Mouse (Mus musculus): Measurements from ENCODE around the gene Aldh5a1. TPM values are rescaled to one million over a fixed set of nuclear protein-coding genes. Genes with fewer than 3 reads are reported as not detected.

The Aldh5a1 gene
- total RNA-seq, 2 experiments from 2014 or later, result 24.4 to 25.6 TPM

GRCm38 (mm10) chr13:24938683-24939082 lies 1.2 kb upstream of the Aldh5a1 start:
- intact Hi-C loops (cut with DNase I), result loop anchor here (10.0 kb wide), 1 partner anchor 176 kb away; no protein-coding TSS in a partner anchor
- no peak for DNase-seq (ENCODE audit: low spot score)

- no peak for DNase-seq (ENCODE audit: low spot score)
- intact Hi-C loops (cut with DNase I), result loop anchor here (10.0 kb wide), 1 partner anchor 177 kb away; no protein-coding TSS in a partner anchor
These were observed 342 bp upstream of the Aldh5a1 start for GRCm38 (mm10) chr13:24937839-24938166.

GRCm38 (mm10) chr13:24936772-24937107 lies 721 bp downstream of the Aldh5a1 start:
- DNase-seq (ENCODE audit: low spot score), result no peak
- intact Hi-C loops (cut with DNase I), result loop anchor here (10.0 kb wide), 1 partner anchor 178 kb away; no protein-coding TSS in a partner anchor

GRCm38 (mm10) chr13:24933199-24933598 lies 4.3 kb downstream of the Aldh5a1 start:
- DNase-seq (ENCODE audit: low spot score), result no peak
- intact Hi-C loops (cut with DNase I), result loop anchor here (10.0 kb wide), 1 partner anchor 182 kb away; no protein-coding TSS in a partner anchor

GRCm38 (mm10) chr13:24930591-24930990 lies 6.9 kb downstream of the Aldh5a1 start:
- no peak for DNase-seq (ENCODE audit: low spot score)
- intact Hi-C loops (cut with DNase I), result loop anchor here (10.0 kb wide), 1 partner anchor 184 kb away; no protein-coding TSS in a partner anchor

- DNase-seq (ENCODE audit: low spot score), result no peak
- intact Hi-C loops (cut with DNase I), result loop anchor here (10.0 kb wide), 1 partner anchor 199 kb away; no protein-coding TSS in a partner anchor
These were observed 13.5 kb downstream of the Aldh5a1 start for GRCm38 (mm10) chr13:24923991-24924390.

GRCm38 (mm10) chr13:24921281-24921680 lies 16.2 kb downstream of the Aldh5a1 start:
- DNase-seq (ENCODE audit: low spot score), result no peak
- intact Hi-C loops (cut with DNase I), result loop anchor here (2.0 to 10.0 kb wide), 2 partner anchors 196 to 438 kb away; no protein-coding TSS in a partner anchor

- no peak for DNase-seq (ENCODE audit: low spot score)
- intact Hi-C loops (cut with DNase I), result loop anchor here (2.0 to 10.0 kb wide), 2 partner anchors 196 to 438 kb away; no protein-coding TSS in a partner anchor
These were observed 17.0 kb downstream of the Aldh5a1 start for GRCm38 (mm10) chr13:24920333-24920977.

GRCm38 (mm10) chr13:24915831-24916230 lies 21.6 kb downstream of the Aldh5a1 start:
- no peak for DNase-seq (ENCODE audit: low spot score)
- intact Hi-C loops (cut with DNase I), result no loop called here

- no peak for DNase-seq (ENCODE audit: low spot score)
- intact Hi-C loops (cut with DNase I), result no loop called here
These were observed 22.5 kb downstream of the Aldh5a1 start for GRCm38 (mm10) chr13:24914915-24915314.

- intact Hi-C loops (cut with DNase I), result no loop called here
- no peak for DNase-seq (ENCODE audit: low spot score)
These were observed 23.9 kb downstream of the Aldh5a1 start for GRCm38 (mm10) chr13:24913576-24913975.

GRCm38 (mm10) chr13:24909112-24909511 lies 28.3 kb downstream of the Aldh5a1 start:
- DNase-seq (ENCODE audit: low spot score), result no peak
- intact Hi-C loops (cut with DNase I), result no loop called here

GRCm38 (mm10) chr13:24906831-24907570 lies 30.5 kb downstream of the Aldh5a1 start:
- no peak for DNase-seq (ENCODE audit: low spot score)
- intact Hi-C loops (cut with DNase I), result no loop called here

- DNase-seq (ENCODE audit: low spot score), result no peak
- intact Hi-C loops (cut with DNase I), result no loop called here
These were observed 32.0 kb downstream of the Aldh5a1 start for GRCm38 (mm10) chr13:24905422-24905821.

GRCm38 (mm10) chr13:24903412-24903811 lies 34.0 kb downstream of the Aldh5a1 start:
- DNase-seq (ENCODE audit: low spot score), result no peak
- intact Hi-C loops (cut with DNase I), result no loop called here

GRCm38 (mm10) chr13:24901916-24902315 lies 35.5 kb downstream of the Aldh5a1 start:
- intact Hi-C loops (cut with DNase I), result no loop called here
- DNase-seq (ENCODE audit: low spot score), result no peak

GRCm38 (mm10) chr13:24893880-24894279 lies 43.6 kb downstream of the Aldh5a1 start:
- intact Hi-C loops (cut with DNase I), result no loop called here
- no peak for DNase-seq (ENCODE audit: low spot score)

- DNase-seq (ENCODE audit: low spot score), result no peak
- intact Hi-C loops (cut with DNase I), result no loop called here
These were observed 44.9 kb downstream of the Aldh5a1 start for GRCm38 (mm10) chr13:24892516-24892915.

GRCm38 (mm10) chr13:24889554-24889953 lies 47.9 kb downstream of the Aldh5a1 start:
- no peak for DNase-seq (ENCODE audit: low spot score)
- intact Hi-C loops (cut with DNase I), result no loop called here

- intact Hi-C loops (cut with DNase I), result loop anchor here (2.0 kb wide), 1 partner anchor 36 kb away; no protein-coding TSS in a partner anchor
- DNase-seq (ENCODE audit: low spot score), result no peak
These were observed 55.0 kb downstream of the Aldh5a1 start for GRCm38 (mm10) chr13:24882411-24882810.

GRCm38 (mm10) chr13:24880704-24881103 lies 56.8 kb downstream of the Aldh5a1 start:
- no peak for DNase-seq (ENCODE audit: low spot score)
- intact Hi-C loops (cut with DNase I), result no loop called here

Data from heart, postnatal 25 days (tissue).